Mouse (Mus musculus): ENCODE results near the gene Kcnj9. TPM values are rescaled to one million over a fixed set of nuclear protein-coding genes. Genes with fewer than 3 reads are reported as not detected.

Gene Kcnj9
- polyA plus RNA-seq, 1 experiment: 116 TPM

- no peak for DNase-seq
- peaks cover 4% of the 10 kb centered on the region; the same call in 1 of the 2 replicates for H3K4me1 ChIP-seq (ENCODE audit: control insufficient read depth, insufficient read depth, low read length)
- 42% methylated on average over 3 of the region's 3 CpGs for WGBS
- TF ChIP-seq POLR2A (IDR thresholded peaks at IDR 0.05; ENCODE audit: borderline replicate concordance, insufficient read depth, low read length) (no peak), CTCF (IDR thresholded peaks at IDR 0.05; ENCODE audit: borderline replicate concordance, insufficient read depth, low read depth, low read length) (no peak)
- no peaks in the 10 kb centered on the region for H3K27me3 ChIP-seq (ENCODE audit: control insufficient read depth, insufficient read depth, low read length)
- H3K27ac ChIP-seq (ENCODE audit: insufficient read depth, low read length): no peak overlapping the region
- H3K4me3 ChIP-seq (replicated peaks; ENCODE audit: insufficient read depth, low read depth, low read length): no peak overlapping the region
These were observed 26.2 kb upstream of the Kcnj9 start for GRCm38 (mm10) chr1:172355336-172355735.

GRCm38 (mm10) chr1:172352453-172352852, 23.3 kb upstream of the Kcnj9 start:
- no peak overlapping the region for H3K27ac ChIP-seq (ENCODE audit: insufficient read depth, low read length)
- 92% methylated on average over 3 of the region's 3 CpGs for WGBS
- no peak for DNase-seq
- H3K4me1 ChIP-seq (ENCODE audit: control insufficient read depth, insufficient read depth, low read length): peaks cover 5% of the 10 kb centered on the region; the same call in 1 of the 2 replicates
- no peak overlapping the region for H3K4me3 ChIP-seq (replicated peaks; ENCODE audit: insufficient read depth, low read depth, low read length)
- TF ChIP-seq POLR2A (IDR thresholded peaks at IDR 0.05; ENCODE audit: borderline replicate concordance, insufficient read depth, low read length) (no peak), CTCF (IDR thresholded peaks at IDR 0.05; ENCODE audit: borderline replicate concordance, insufficient read depth, low read depth, low read length) (no peak)
- no peaks in the 10 kb centered on the region for H3K27me3 ChIP-seq (ENCODE audit: control insufficient read depth, insufficient read depth, low read length)

- Histone ChIP-seq H3K4me1 (ENCODE audit: control insufficient read depth, insufficient read depth, low read length) (peaks cover 3% of the 10 kb centered on the region; the same call in 1 of the 2 replicates), H3K4me3 (replicated peaks; ENCODE audit: insufficient read depth, low read depth, low read length) (no peak overlapping the region), H3K27ac (ENCODE audit: insufficient read depth, low read length) (peak overlapping the region; percentile 27; the same call in 1 of the 2 replicates), H3K27me3 (ENCODE audit: control insufficient read depth, insufficient read depth, low read length) (no peaks in the 10 kb centered on the region)
- 76% methylated on average over 6 of the region's 6 CpGs for WGBS
- no peak for DNase-seq
- TF ChIP-seq CTCF (IDR thresholded peaks at IDR 0.05; ENCODE audit: borderline replicate concordance, insufficient read depth, low read depth, low read length): no peak
- no peak for TF ChIP-seq POLR2A (IDR thresholded peaks at IDR 0.05; ENCODE audit: borderline replicate concordance, insufficient read depth, low read length)
These were observed 22.9 kb upstream of the Kcnj9 start for GRCm38 (mm10) chr1:172352001-172352400.

GRCm38 (mm10) chr1:172349916-172350812, 21.0 kb upstream of the Kcnj9 start:
- 20% methylated on average over 18 of the region's 19 CpGs for WGBS

GRCm38 (mm10) chr1:172349504-172349903, 20.4 kb upstream of the Kcnj9 start:
- no peaks in the 10 kb centered on the region for H3K27me3 ChIP-seq (ENCODE audit: control insufficient read depth, insufficient read depth, low read length)
- no peak overlapping the region for H3K4me3 ChIP-seq (replicated peaks; ENCODE audit: insufficient read depth, low read depth, low read length)
- WGBS: 37% methylated on average over 5 of the region's 5 CpGs
- H3K27ac ChIP-seq (ENCODE audit: insufficient read depth, low read length): peak overlapping the region; percentile 71; the same call in 1 of the 2 replicates
- DNase-seq: no peak
- H3K4me1 ChIP-seq (ENCODE audit: control insufficient read depth, insufficient read depth, low read length): peaks cover 3% of the 10 kb centered on the region; the same call in 1 of the 2 replicates
- no peak for TF ChIP-seq POLR2A (IDR thresholded peaks at IDR 0.05; ENCODE audit: borderline replicate concordance, insufficient read depth, low read length)
- no peak for TF ChIP-seq CTCF (IDR thresholded peaks at IDR 0.05; ENCODE audit: borderline replicate concordance, insufficient read depth, low read depth, low read length)

More at GRCm38 (mm10) chr1:172349916-172350812, 21.0 kb upstream of the Kcnj9 start:
- TF ChIP-seq POLR2A (IDR thresholded peaks at IDR 0.05; ENCODE audit: borderline replicate concordance, insufficient read depth, low read length): no peak
- no peak for TF ChIP-seq CTCF (IDR thresholded peaks at IDR 0.05; ENCODE audit: borderline replicate concordance, insufficient read depth, low read depth, low read length)
- Histone ChIP-seq H3K27me3 (ENCODE audit: control insufficient read depth, insufficient read depth, low read length) (no peaks in the 10 kb centered on the region), H3K4me1 (ENCODE audit: control insufficient read depth, insufficient read depth, low read length) (peaks cover 3% of the 10 kb centered on the region; the same call in 1 of the 2 replicates), H3K27ac (ENCODE audit: insufficient read depth, low read length) (peak overlapping the region; percentile 81; the same call in 1 of the 2 replicates), H3K4me3 (replicated peaks; ENCODE audit: insufficient read depth, low read depth, low read length) (no peak overlapping the region)
- DNase-seq: peak in 1 of 2 experiments; percentile 64

- Histone ChIP-seq H3K4me1 (ENCODE audit: control insufficient read depth, insufficient read depth, low read length) (peaks cover 3% of the 10 kb centered on the region; the same call in 1 of the 2 replicates), H3K27ac (ENCODE audit: insufficient read depth, low read length) (0 out of 2 replicates have a peak overlapping the region, but pooled peaks have one; percentile 34), H3K27me3 (ENCODE audit: control insufficient read depth, insufficient read depth, low read length) (no peaks in the 10 kb centered on the region), H3K4me3 (replicated peaks; ENCODE audit: insufficient read depth, low read depth, low read length) (no peak overlapping the region)
- TF ChIP-seq CTCF (IDR thresholded peaks at IDR 0.05; ENCODE audit: borderline replicate concordance, insufficient read depth, low read depth, low read length) (no peak), POLR2A (IDR thresholded peaks at IDR 0.05; ENCODE audit: borderline replicate concordance, insufficient read depth, low read length) (no peak)
- no peak for DNase-seq
- WGBS: 86% methylated on average over 12 of the region's 12 CpGs
These were observed 18.3 kb upstream of the Kcnj9 start for GRCm38 (mm10) chr1:172347382-172347781.

GRCm38 (mm10) chr1:172346707-172347106, 17.6 kb upstream of the Kcnj9 start:
- WGBS: 50% methylated on average over 10 of the region's 10 CpGs
- Histone ChIP-seq H3K4me1 (ENCODE audit: control insufficient read depth, insufficient read depth, low read length) (peaks cover 3% of the 10 kb centered on the region; the same call in 1 of the 2 replicates), H3K27ac (ENCODE audit: insufficient read depth, low read length) (no peak overlapping the region), H3K4me3 (replicated peaks; ENCODE audit: insufficient read depth, low read depth, low read length) (no peak overlapping the region), H3K27me3 (ENCODE audit: control insufficient read depth, insufficient read depth, low read length) (no peaks in the 10 kb centered on the region)
- TF ChIP-seq CTCF (IDR thresholded peaks at IDR 0.05; ENCODE audit: borderline replicate concordance, insufficient read depth, low read depth, low read length): no peak
- TF ChIP-seq POLR2A (IDR thresholded peaks at IDR 0.05; ENCODE audit: borderline replicate concordance, insufficient read depth, low read length): no peak
- DNase-seq: no peak
